Mouse (Mus musculus): ENCODE data around the gene Hmgcl.

- TF ChIP-seq GATA1 (IDR thresholded peaks at IDR 0.05; ENCODE audit: borderline replicate concordance, low read length) (no peak), FLI1 (IDR thresholded peaks at IDR 0.05; ENCODE audit: low read length) (no peak)
These were observed 19.4 kb upstream of the Hmgcl start for GRCm38 (mm10) chr4:135926861-135927260.

All from megakaryocyte, embryonic 14.5 days (primary cell).